Mouse (Mus musculus) stomach, embryonic 15.5 days (tissue): ENCODE measurements at regions not wholly inside any gene's neighbourhood (a gene's known extent, or its start where the extent isn't known, plus 50 kb on each side); places are given as distances from the start of the nearest gene placed in this dataset.

Experiments used
- ATAC-seq: fragments of 200-750 bp; cut with Nextera tagmentation; 2 replicates; pipeline ENCODE4 v1.8.0; 2017; ENCODE audit warnings: low read depth, moderate number of reproducible peaks, moderate TSS enrichment; ENCODE audit not compliant: insufficient read depth, low FRiP score
- H3K27ac ChIP-seq: fragments of 300-500 bp; sonication (generic); 2 replicates; pipeline ENCODE4 v1.5.1; 2015; ENCODE audit warnings: mild to moderate bottlenecking, inconsistent platforms
- H3K27me3 ChIP-seq: fragments of 300-500 bp; sonication (generic); replicated peaks from 2 replicates; pipeline ENCODE4 v1.6.1; 2015; ENCODE audit warnings: inconsistent platforms
- H3K36me3 ChIP-seq: fragments of 300-500 bp; sonication (generic); 2 replicates; pipeline ENCODE4 v1.6.1; 2015; ENCODE audit warnings: inconsistent platforms
- H3K4me1 ChIP-seq: fragments of 300-500 bp; sonication (generic); 2 replicates; pipeline ENCODE4 v1.6.1; 2015; ENCODE audit warnings: inconsistent platforms
- H3K4me2 ChIP-seq: fragments of 300-500 bp; sonication (generic); 2 replicates; pipeline ENCODE4 v1.6.1; 2015; ENCODE audit warnings: mild to moderate bottlenecking, inconsistent platforms
- H3K4me3 ChIP-seq: fragments of 300-500 bp; sonication (generic); replicated peaks from 2 replicates; pipeline ENCODE4 v1.5.1; 2015; ENCODE audit warnings: inconsistent platforms
- H3K9ac ChIP-seq: fragments of 300-500 bp; sonication (generic); 2 replicates; pipeline ENCODE4 v1.6.1; 2015; ENCODE audit warnings: inconsistent platforms
- H3K9me3 ChIP-seq: fragments of 300-500 bp; sonication (generic); 2 replicates; pipeline ENCODE4 v1.6.1; 2016; ENCODE audit warnings: inconsistent platforms
- WGBS: fragments of 180-500 bp; shearing (Covaris S2); methylation state at CpG from one replicate; pipeline ENCODE4 v1.1.7; 2015; 5-methylcytosine and 5-hydroxymethylcytosine counted together

GRCm38 (mm10) chr17:15269905-15270304 lies 106.8 kb downstream of the Dll1 start:
- Histone ChIP-seq H3K27ac (no peak overlapping the region), H3K4me1 (0 out of 2 replicates have a peak, but pooled peaks cover 2% of the 10 kb centered on the region), H3K4me2 (no peak overlapping the region), H3K4me3 (no peak overlapping the region), H3K36me3 (no peaks in the 10 kb centered on the region), H3K9me3 (no peaks in the 10 kb centered on the region), H3K9ac (no peak overlapping the region), H3K27me3 (no peaks in the 10 kb centered on the region)
- 71% methylated on average over 6 of the region's 6 CpGs for WGBS
- ATAC-seq: no peak

- Histone ChIP-seq H3K4me3 (no peak overlapping the region), H3K27me3 (no peaks in the 10 kb centered on the region), H3K9ac (no peak overlapping the region), H3K27ac (no peak overlapping the region), H3K4me1 (0 out of 2 replicates have a peak, but pooled peaks cover 2% of the 10 kb centered on the region), H3K9me3 (no peaks in the 10 kb centered on the region), H3K36me3 (no peaks in the 10 kb centered on the region), H3K4me2 (no peak overlapping the region)
- WGBS: 69% methylated on average over 8 of the region's 8 CpGs
- no peak for ATAC-seq
Observed at GRCm38 (mm10) chr17:15269056-15269612, 107.5 kb downstream of the Dll1 start.

GRCm38 (mm10) chr17:15267721-15268120 lies 109.0 kb downstream of the Dll1 start:
- no peak for ATAC-seq
- Histone ChIP-seq H3K9me3 (no peaks in the 10 kb centered on the region), H3K27ac (no peak overlapping the region), H3K4me3 (no peak overlapping the region), H3K27me3 (no peaks in the 10 kb centered on the region), H3K4me2 (no peak overlapping the region), H3K9ac (no peak overlapping the region), H3K36me3 (no peaks in the 10 kb centered on the region), H3K4me1 (0 out of 2 replicates have a peak, but pooled peaks cover 2% of the 10 kb centered on the region)
- WGBS: 61% methylated on average over 7 of the region's 7 CpGs

GRCm38 (mm10) chr17:15259427-15260101 lies 117.1 kb downstream of the Dll1 start:
- no peak overlapping the region for H3K4me2 ChIP-seq
- no peak overlapping the region for H3K9ac ChIP-seq
- no peaks in the 10 kb centered on the region for H3K27me3 ChIP-seq
- no peak overlapping the region for H3K4me3 ChIP-seq
- H3K36me3 ChIP-seq: no peaks in the 10 kb centered on the region
- no peak for ATAC-seq
- WGBS: 66% methylated on average over 11 of the region's 11 CpGs
- H3K4me1 ChIP-seq: no peaks in the 10 kb centered on the region
- no peak overlapping the region for H3K27ac ChIP-seq
- H3K9me3 ChIP-seq: no peaks in the 10 kb centered on the region

GRCm38 (mm10) chr17:15255874-15256273 lies 120.8 kb downstream of the Dll1 start:
- H3K4me2 ChIP-seq: no peak overlapping the region
- H3K27me3 ChIP-seq: no peaks in the 10 kb centered on the region
- H3K27ac ChIP-seq: no peak overlapping the region
- 82% methylated on average over 2 of the region's 2 CpGs for WGBS
- H3K36me3 ChIP-seq: no peaks in the 10 kb centered on the region
- H3K4me3 ChIP-seq: no peak overlapping the region
- ATAC-seq: no peak
- H3K9me3 ChIP-seq: no peaks in the 10 kb centered on the region
- H3K9ac ChIP-seq: no peak overlapping the region
- no peaks in the 10 kb centered on the region for H3K4me1 ChIP-seq

GRCm38 (mm10) chr17:15253785-15254184 lies 122.9 kb downstream of the Dll1 start:
- no peaks in the 10 kb centered on the region for H3K4me1 ChIP-seq
- H3K4me2 ChIP-seq: no peak overlapping the region
- H3K9me3 ChIP-seq: no peaks in the 10 kb centered on the region
- no peaks in the 10 kb centered on the region for H3K27me3 ChIP-seq
- no peak overlapping the region for H3K9ac ChIP-seq
- H3K4me3 ChIP-seq: no peak overlapping the region
- H3K36me3 ChIP-seq: no peaks in the 10 kb centered on the region
- 83% methylated on average over 4 of the region's 4 CpGs for WGBS
- no peak overlapping the region for H3K27ac ChIP-seq
- ATAC-seq: no peak

- H3K4me2 ChIP-seq: no peak overlapping the region
- H3K9ac ChIP-seq: no peak overlapping the region
- H3K4me3 ChIP-seq: no peak overlapping the region
- no peaks in the 10 kb centered on the region for H3K36me3 ChIP-seq
- H3K9me3 ChIP-seq: no peaks in the 10 kb centered on the region
- no peak overlapping the region for H3K27ac ChIP-seq
- 81% methylated on average over 1 of the region's 1 CpGs for WGBS
- H3K27me3 ChIP-seq: no peaks in the 10 kb centered on the region
- H3K4me1 ChIP-seq: no peaks in the 10 kb centered on the region
- no peak for ATAC-seq
Observed at GRCm38 (mm10) chr17:15253271-15253670, 123.4 kb downstream of the Dll1 start.

- 59% methylated on average over 2 of the region's 2 CpGs for WGBS
Observed at GRCm38 (mm10) chr17:15252187-15252586, 124.5 kb downstream of the Dll1 start.

GRCm38 (mm10) chr17:15251641-15252040 lies 125.0 kb downstream of the Dll1 start:
- no peaks in the 10 kb centered on the region for H3K36me3 ChIP-seq
- WGBS: 58% methylated on average over 1 of the region's 1 CpGs
- H3K27me3 ChIP-seq: no peaks in the 10 kb centered on the region
- no peak for ATAC-seq
- H3K9me3 ChIP-seq: no peaks in the 10 kb centered on the region
- peaks cover 5% of the 10 kb centered on the region; the same call in 1 of the 2 replicates for H3K4me1 ChIP-seq
- H3K27ac ChIP-seq: no peak overlapping the region
- no peak overlapping the region for H3K4me2 ChIP-seq
- H3K4me3 ChIP-seq: no peak overlapping the region
- H3K9ac ChIP-seq: no peak overlapping the region

More at GRCm38 (mm10) chr17:15252187-15252586, 124.5 kb downstream of the Dll1 start:
- H3K27me3 ChIP-seq: no peaks in the 10 kb centered on the region
- no peak overlapping the region for H3K4me2 ChIP-seq
- H3K27ac ChIP-seq: no peak overlapping the region
- H3K36me3 ChIP-seq: no peaks in the 10 kb centered on the region
- ATAC-seq: no peak
- H3K4me3 ChIP-seq: no peak overlapping the region
- no peaks in the 10 kb centered on the region for H3K9me3 ChIP-seq
- no peak overlapping the region for H3K9ac ChIP-seq
- H3K4me1 ChIP-seq: peaks cover 5% of the 10 kb centered on the region; the same call in 1 of the 2 replicates

- H3K4me2 ChIP-seq: no peak overlapping the region
- peaks cover 5% of the 10 kb centered on the region; the same call in 1 of the 2 replicates for H3K4me1 ChIP-seq
- no peaks in the 10 kb centered on the region for H3K9me3 ChIP-seq
- no peaks in the 10 kb centered on the region for H3K27me3 ChIP-seq
- ATAC-seq: no peak
- H3K36me3 ChIP-seq: no peaks in the 10 kb centered on the region
- H3K4me3 ChIP-seq: no peak overlapping the region
- 38% methylated on average over 4 of the region's 4 CpGs for WGBS
- H3K27ac ChIP-seq: no peak overlapping the region
- no peak overlapping the region for H3K9ac ChIP-seq
Observed at GRCm38 (mm10) chr17:15248417-15248791, 128.3 kb downstream of the Dll1 start.

GRCm38 (mm10) chr17:15247546-15248416 lies 128.9 kb downstream of the Dll1 start:
- no peak overlapping the region for H3K27ac ChIP-seq
- H3K27me3 ChIP-seq: no peaks in the 10 kb centered on the region
- peak; percentile 39; the same call in 1 of the 2 replicates for ATAC-seq
- H3K4me3 ChIP-seq: no peak overlapping the region
- no peak overlapping the region for H3K4me2 ChIP-seq
- H3K9me3 ChIP-seq: no peaks in the 10 kb centered on the region
- no peak overlapping the region for H3K9ac ChIP-seq
- WGBS: 11% methylated on average over 20 of the region's 20 CpGs
- H3K4me1 ChIP-seq: peaks cover 5% of the 10 kb centered on the region; the same call in 1 of the 2 replicates
- no peaks in the 10 kb centered on the region for H3K36me3 ChIP-seq
